Mouse (Mus musculus): Measurements from ENCODE around the gene Zfp667. TPM values are rescaled to one million over a fixed set of nuclear protein-coding genes. Genes with fewer than 3 reads are reported as not detected.
A peak's percentile ranks its signal among the peaks of the same experiment; 100 is the strongest.
"Not testable (repeated sequence)": the region's sequence is repeated elsewhere in the genome, so short reads cannot be mapped to it uniquely, and the experiment has no call there.

The Zfp667 gene
- polyA plus RNA-seq, 1 experiment from 2014 or later, result 9.8 TPM

GRCm38 (mm10) chr7:6260004-6260403 lies 26.4 kb upstream of the Zfp667 start:
- ATAC-seq (ENCODE audit: insufficient read depth, low FRiP score); H3K9ac ChIP-seq (ENCODE audit: low read length); H3K4me2 ChIP-seq (ENCODE audit: low read depth, low read length); H3K36me3 ChIP-seq (ENCODE audit: control insufficient read depth, insufficient read depth, low read length); H3K9me3 ChIP-seq (replicated peaks; ENCODE audit: control insufficient read depth, low read length); H3K27ac ChIP-seq (ENCODE audit: low read length); H3K27me3 ChIP-seq (ENCODE audit: control insufficient read depth, insufficient read depth, low read length); H3K4me3 ChIP-seq (replicated peaks; ENCODE audit: low read length); H3K4me1 ChIP-seq (ENCODE audit: control insufficient read depth, insufficient read depth, low read length): not testable (repeated sequence)
- 31% methylated on average over 2 of the region's 2 CpGs for WGBS

- Histone ChIP-seq H3K4me1 (ENCODE audit: control insufficient read depth, insufficient read depth, low read length) (no peaks in the 10 kb centered on the region), H3K9me3 (replicated peaks; ENCODE audit: control insufficient read depth, low read length) (no peaks in the 10 kb centered on the region), H3K4me3 (replicated peaks; ENCODE audit: low read length) (no peak overlapping the region), H3K27ac (ENCODE audit: low read length) (no peak overlapping the region), H3K27me3 (ENCODE audit: control insufficient read depth, insufficient read depth, low read length) (no peaks in the 10 kb centered on the region), H3K4me2 (ENCODE audit: low read depth, low read length) (no peak overlapping the region), H3K36me3 (ENCODE audit: control insufficient read depth, insufficient read depth, low read length) (no peaks in the 10 kb centered on the region), H3K9ac (ENCODE audit: low read length) (no peak overlapping the region)
- 79% methylated on average over 3 of the region's 3 CpGs for WGBS
- ATAC-seq (ENCODE audit: insufficient read depth, low FRiP score), result no peak
Measured at GRCm38 (mm10) chr7:6262120-6262519, 24.3 kb upstream of the Zfp667 start.

GRCm38 (mm10) chr7:6262984-6263383 lies 23.4 kb upstream of the Zfp667 start:
- no peak overlapping the region for H3K4me3 ChIP-seq (replicated peaks; ENCODE audit: low read length)
- H3K36me3 ChIP-seq (ENCODE audit: control insufficient read depth, insufficient read depth, low read length), result no peaks in the 10 kb centered on the region
- no peak overlapping the region for H3K4me2 ChIP-seq (ENCODE audit: low read depth, low read length)
- no peaks in the 10 kb centered on the region for H3K27me3 ChIP-seq (ENCODE audit: control insufficient read depth, insufficient read depth, low read length)
- no peak for ATAC-seq (ENCODE audit: insufficient read depth, low FRiP score)
- 81% methylated on average over 4 of the region's 4 CpGs for WGBS
- no peak overlapping the region for H3K27ac ChIP-seq (ENCODE audit: low read length)
- H3K9me3 ChIP-seq (replicated peaks; ENCODE audit: control insufficient read depth, low read length), result no peaks in the 10 kb centered on the region
- no peaks in the 10 kb centered on the region for H3K4me1 ChIP-seq (ENCODE audit: control insufficient read depth, insufficient read depth, low read length)
- H3K9ac ChIP-seq (ENCODE audit: low read length), result no peak overlapping the region

DNA sequence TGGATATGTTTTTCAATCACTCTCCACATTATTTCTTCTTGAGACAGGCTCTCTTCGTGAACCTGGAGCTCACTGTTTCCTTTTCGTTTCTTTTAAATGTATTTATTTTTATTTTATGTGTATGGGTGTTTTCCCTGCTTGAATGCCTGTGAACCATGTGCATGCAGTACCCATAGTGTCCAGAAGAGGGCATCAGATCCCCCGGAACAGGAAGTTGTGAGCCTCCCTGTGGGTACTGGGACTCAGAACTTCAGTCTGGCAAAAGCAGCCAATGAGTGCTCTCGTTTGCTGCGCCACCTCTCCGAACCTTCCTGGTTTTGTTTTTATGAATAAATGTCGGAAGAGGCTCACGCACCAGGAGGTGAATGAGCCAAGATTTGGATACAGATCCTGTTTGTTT lies 20.7 kb upstream of the Zfp667 start:
- H3K36me3 ChIP-seq (ENCODE audit: control insufficient read depth, insufficient read depth, low read length), result no peaks in the 10 kb centered on the region
- H3K9me3 ChIP-seq (replicated peaks; ENCODE audit: control insufficient read depth, low read length), result no peaks in the 10 kb centered on the region
- no peaks in the 10 kb centered on the region for H3K27me3 ChIP-seq (ENCODE audit: control insufficient read depth, insufficient read depth, low read length)
- H3K4me1 ChIP-seq (ENCODE audit: control insufficient read depth, insufficient read depth, low read length), result no peaks in the 10 kb centered on the region
- no peak overlapping the region for H3K9ac ChIP-seq (ENCODE audit: low read length)
- ATAC-seq (ENCODE audit: insufficient read depth, low FRiP score), result no peak
- no peak overlapping the region for H3K4me2 ChIP-seq (ENCODE audit: low read depth, low read length)
- WGBS, result 65% methylated on average over 8 of the region's 8 CpGs
- no peak overlapping the region for H3K4me3 ChIP-seq (replicated peaks; ENCODE audit: low read length)
- no peak overlapping the region for H3K27ac ChIP-seq (ENCODE audit: low read length)

DNA sequence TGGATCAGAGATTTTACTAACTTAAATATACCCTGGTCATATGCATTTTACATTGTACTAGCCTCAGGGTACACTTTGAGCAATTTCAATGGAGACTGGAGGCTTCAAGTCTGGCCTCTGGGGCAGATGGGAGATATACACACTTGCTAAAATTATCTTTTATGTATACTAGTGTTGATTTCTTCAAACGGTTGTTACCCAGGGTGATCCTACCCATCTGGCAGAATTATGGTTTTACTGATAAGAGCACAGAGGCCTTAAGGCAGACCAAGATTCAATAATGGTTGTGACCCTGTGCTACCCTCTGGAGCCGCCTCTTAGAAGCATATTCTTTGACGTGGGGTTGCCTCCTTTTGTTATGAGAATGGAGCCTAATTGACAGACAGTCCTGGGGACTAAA lies 8.5 kb upstream of the Zfp667 start:
- H3K27ac ChIP-seq (ENCODE audit: low read length), result no peak overlapping the region
- H3K9me3 ChIP-seq (replicated peaks; ENCODE audit: control insufficient read depth, low read length), result no peaks in the 10 kb centered on the region
- WGBS, result 23% methylated on average over 3 of the region's 3 CpGs
- H3K27me3 ChIP-seq (ENCODE audit: control insufficient read depth, insufficient read depth, low read length), result no peaks in the 10 kb centered on the region
- ATAC-seq (ENCODE audit: insufficient read depth, low FRiP score), result no peak
- H3K4me2 ChIP-seq (ENCODE audit: low read depth, low read length), result no peak overlapping the region
- no peaks in the 10 kb centered on the region for H3K4me1 ChIP-seq (ENCODE audit: control insufficient read depth, insufficient read depth, low read length)
- H3K9ac ChIP-seq (ENCODE audit: low read length), result no peak overlapping the region
- no peaks in the 10 kb centered on the region for H3K36me3 ChIP-seq (ENCODE audit: control insufficient read depth, insufficient read depth, low read length)
- H3K4me3 ChIP-seq (replicated peaks; ENCODE audit: low read length), result no peak overlapping the region

DNA sequence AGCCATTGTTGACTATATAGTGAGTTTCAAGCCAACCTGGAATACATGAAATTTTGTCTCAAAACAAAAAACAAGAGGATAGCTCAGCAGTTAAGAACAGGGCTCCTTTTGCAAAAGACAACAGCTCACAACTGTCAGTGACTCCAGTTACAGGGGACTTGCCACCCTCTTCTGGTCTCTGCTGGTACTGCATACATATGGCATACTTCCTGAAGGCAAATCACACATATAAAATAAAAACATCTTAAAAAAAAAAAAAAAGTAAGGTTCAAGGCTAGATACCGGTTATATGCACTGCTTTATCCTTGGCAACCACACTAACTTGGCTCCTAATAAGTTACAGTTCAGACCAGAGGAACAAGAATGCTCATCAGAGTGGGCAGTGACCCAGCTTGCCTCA lies 3.6 kb upstream of the Zfp667 start:
- Histone ChIP-seq H3K4me1 (ENCODE audit: control insufficient read depth, insufficient read depth, low read length) (peaks cover 12% of the 10 kb centered on the region), H3K9ac (ENCODE audit: low read length) (no peak overlapping the region), H3K9me3 (replicated peaks; ENCODE audit: control insufficient read depth, low read length) (no peaks in the 10 kb centered on the region), H3K36me3 (ENCODE audit: control insufficient read depth, insufficient read depth, low read length) (no peaks in the 10 kb centered on the region), H3K4me3 (replicated peaks; ENCODE audit: low read length) (peak overlapping the region; percentile 61), H3K27me3 (ENCODE audit: control insufficient read depth, insufficient read depth, low read length) (no peaks in the 10 kb centered on the region), H3K27ac (ENCODE audit: low read length) (no peak overlapping the region), H3K4me2 (ENCODE audit: low read depth, low read length) (peak overlapping the region; percentile 56)
- ATAC-seq (ENCODE audit: insufficient read depth, low FRiP score), result no peak
- 6% methylated on average over 1 of the region's 1 CpGs for WGBS

DNA sequence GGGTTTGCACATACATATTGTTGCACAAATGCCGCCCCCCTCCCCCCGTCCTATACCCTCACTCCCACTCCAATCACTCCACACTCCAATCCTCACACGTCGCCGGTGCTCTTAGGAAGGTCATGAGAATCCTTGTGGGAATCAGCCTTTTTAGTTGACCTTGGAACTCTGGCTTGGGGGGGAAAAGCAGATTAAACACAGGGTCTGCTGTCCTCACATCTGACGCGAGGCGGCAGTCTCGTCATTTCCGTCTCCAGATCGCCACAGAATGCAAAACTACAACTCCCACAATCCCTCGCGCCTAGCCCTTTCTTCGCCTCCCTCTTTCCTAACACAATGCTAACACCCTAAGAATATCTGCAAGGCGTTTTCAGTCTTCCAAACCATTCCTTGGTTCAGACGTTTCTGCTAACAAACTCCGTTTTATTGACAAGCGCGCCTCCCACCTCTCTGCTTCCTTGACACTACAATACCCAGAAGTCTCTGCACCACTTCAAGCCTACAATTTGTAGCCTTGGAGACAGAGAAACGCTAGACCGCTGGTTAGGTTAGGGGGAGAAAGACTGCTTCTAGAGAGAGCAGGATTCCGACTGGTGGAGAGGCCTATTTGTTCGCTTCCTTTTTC lies 2.8 kb upstream of the Zfp667 start:
- H3K27me3 ChIP-seq (ENCODE audit: control insufficient read depth, insufficient read depth, low read length), result no peaks in the 10 kb centered on the region
- peak; percentile 61 for ATAC-seq (ENCODE audit: insufficient read depth, low FRiP score)
- WGBS, result under 1% methylated on average over 23 of the region's 23 CpGs
- H3K36me3 ChIP-seq (ENCODE audit: control insufficient read depth, insufficient read depth, low read length), result no peaks in the 10 kb centered on the region
- peaks cover 15% of the 10 kb centered on the region for H3K4me1 ChIP-seq (ENCODE audit: control insufficient read depth, insufficient read depth, low read length)
- peak overlapping the region; percentile 90 for H3K27ac ChIP-seq (ENCODE audit: low read length)
- no peaks in the 10 kb centered on the region for H3K9me3 ChIP-seq (replicated peaks; ENCODE audit: control insufficient read depth, low read length)
- H3K9ac ChIP-seq (ENCODE audit: low read length), result peak overlapping the region; percentile 77
- H3K4me3 ChIP-seq (replicated peaks; ENCODE audit: low read length), result peak overlapping the region; percentile 61
- H3K4me2 ChIP-seq (ENCODE audit: low read depth, low read length), result peak overlapping the region; percentile 56

DNA sequence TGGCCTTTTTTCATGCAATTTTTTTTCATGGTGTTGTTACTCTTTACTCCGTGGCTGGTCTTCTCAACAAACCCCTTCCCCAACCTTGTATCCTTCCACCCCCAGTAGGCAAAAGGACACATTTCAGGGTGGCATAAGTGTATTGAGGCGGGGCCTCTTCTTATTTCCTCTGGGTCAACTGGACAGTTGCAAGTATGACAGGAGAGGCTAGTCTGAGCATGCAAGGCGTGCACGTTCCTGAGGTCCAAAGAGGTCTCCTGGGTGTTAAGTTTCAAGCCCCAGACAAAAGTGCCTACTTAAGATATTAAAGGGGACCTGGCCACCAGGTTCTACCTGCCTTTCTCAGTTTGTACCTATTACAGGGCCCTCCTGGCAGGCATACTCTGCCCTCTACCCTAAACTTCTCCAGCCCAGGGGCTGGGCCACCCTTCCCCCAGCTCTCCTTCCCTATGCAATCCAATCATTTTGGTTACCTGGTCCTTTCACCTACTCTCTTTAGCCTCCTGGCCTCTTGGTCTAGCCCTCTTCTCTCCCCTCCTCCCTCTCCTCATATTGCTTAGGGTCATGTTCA lies 1.9 kb upstream of the Zfp667 start:
- no peaks in the 10 kb centered on the region for H3K9me3 ChIP-seq (replicated peaks; ENCODE audit: control insufficient read depth, low read length)
- H3K4me3 ChIP-seq (replicated peaks; ENCODE audit: low read length), result no peak overlapping the region
- H3K4me2 ChIP-seq (ENCODE audit: low read depth, low read length), result no peak overlapping the region
- H3K36me3 ChIP-seq (ENCODE audit: control insufficient read depth, insufficient read depth, low read length), result no peaks in the 10 kb centered on the region
- H3K27me3 ChIP-seq (ENCODE audit: control insufficient read depth, insufficient read depth, low read length), result no peaks in the 10 kb centered on the region
- ATAC-seq (ENCODE audit: insufficient read depth, low FRiP score), result no peak
- no peak overlapping the region for H3K27ac ChIP-seq (ENCODE audit: low read length)
- peaks cover 15% of the 10 kb centered on the region for H3K4me1 ChIP-seq (ENCODE audit: control insufficient read depth, insufficient read depth, low read length)
- H3K9ac ChIP-seq (ENCODE audit: low read length), result no peak overlapping the region
- 82% methylated on average over 4 of the region's 4 CpGs for WGBS

DNA sequence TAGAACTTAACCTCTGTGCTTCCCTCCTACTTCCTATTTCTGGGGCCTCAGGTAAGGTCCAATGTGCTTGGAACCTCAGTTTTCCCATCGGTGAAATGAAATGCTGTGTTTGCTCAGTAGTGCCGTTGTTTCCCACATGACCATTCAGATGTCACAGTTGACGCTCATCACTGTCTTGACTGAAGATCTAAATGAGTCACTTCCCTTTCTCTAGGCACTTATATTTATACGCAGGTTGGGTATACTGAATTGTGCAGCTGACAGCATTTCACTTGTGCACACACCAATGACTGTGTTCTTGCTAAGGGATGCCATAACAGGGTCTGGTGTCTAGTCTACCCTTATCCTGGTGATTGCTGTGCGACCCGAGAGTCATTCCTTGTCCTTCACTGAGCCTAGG lies 1.0 kb upstream of the Zfp667 start:
- 85% methylated on average over 6 of the region's 6 CpGs for WGBS
- Histone ChIP-seq H3K4me1 (ENCODE audit: control insufficient read depth, insufficient read depth, low read length) (peaks cover 15% of the 10 kb centered on the region), H3K4me2 (ENCODE audit: low read depth, low read length) (no peak overlapping the region), H3K36me3 (ENCODE audit: control insufficient read depth, insufficient read depth, low read length) (no peaks in the 10 kb centered on the region), H3K9me3 (replicated peaks; ENCODE audit: control insufficient read depth, low read length) (no peaks in the 10 kb centered on the region), H3K9ac (ENCODE audit: low read length) (no peak overlapping the region), H3K27me3 (ENCODE audit: control insufficient read depth, insufficient read depth, low read length) (no peaks in the 10 kb centered on the region), H3K27ac (ENCODE audit: low read length) (no peak overlapping the region), H3K4me3 (replicated peaks; ENCODE audit: low read length) (no peak overlapping the region)
- ATAC-seq (ENCODE audit: insufficient read depth, low FRiP score), result no peak
